Mouse (Mus musculus) kidney, adult 2 months (tissue): ENCODE measurements around the gene Tmem256.

ENCODE experiments used
- CTCF ChIP-seq: fragments of 200-500 bp; conservative IDR thresholded peaks from 2 replicates; pipeline ENCODE4 v1.5.1; 2011; ENCODE audit warnings: low read depth, mild to moderate bottlenecking, control low read depth, low read length, moderate library complexity, mixed read lengths; ENCODE audit not compliant: insufficient read depth, insufficient read length
- POLR2A ChIP-seq: fragments of 200-500 bp; IDR thresholded peaks from one replicate; pipeline ENCODE4 v1.6.1; 2011; ENCODE audit warnings: low read depth, low read length, control low read depth

DNA sequence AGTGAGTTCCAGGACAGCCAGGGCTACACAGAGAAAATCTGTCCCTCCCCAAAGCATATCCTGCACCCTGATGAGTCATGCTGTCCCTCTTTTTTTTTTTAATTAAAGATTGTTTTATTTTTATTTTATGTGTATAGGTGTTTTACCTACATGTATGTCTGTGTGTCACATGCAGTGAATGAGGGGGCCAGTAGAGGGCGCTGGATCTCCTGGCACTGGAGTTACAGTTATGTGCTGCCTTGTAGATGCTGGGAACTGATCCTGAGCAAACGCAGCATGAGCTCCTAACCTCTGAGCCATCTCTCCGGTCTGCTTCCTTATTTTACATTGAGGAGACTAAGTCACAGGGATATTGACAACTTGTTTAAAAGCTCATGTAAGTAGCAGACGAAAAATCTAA lies 44.8 kb downstream of the Tmem256 start:
- peak; percentile 50 for TF ChIP-seq CTCF
- no peak for TF ChIP-seq POLR2A
